Mouse (Mus musculus) neural tube, embryonic 13.5 days (tissue): ENCODE data around the gene Dab1. TPM values are rescaled to one million over a fixed set of nuclear protein-coding genes. Genes with fewer than 3 reads are reported as not detected.

Experiments
- ATAC-seq: fragments of 200-750 bp; cut with Nextera tagmentation; 2 replicates; pipeline ENCODE4 v1.8.0; 2017; ENCODE audit warnings: low read depth, mild to moderate bottlenecking, moderate TSS enrichment, moderate library complexity
- H3K27ac ChIP-seq: fragments of 300-500 bp; sonication (generic); replicated peaks from 2 replicates; pipeline ENCODE4 v1.5.1; 2015; ENCODE audit warnings: moderate library complexity, mild to moderate bottlenecking, inconsistent platforms
- H3K27me3 ChIP-seq: fragments of 300-500 bp; sonication (generic); 2 replicates; pipeline ENCODE4 v1.6.1; 2015; ENCODE audit warnings: mild to moderate bottlenecking, inconsistent platforms
- H3K36me3 ChIP-seq: fragments of 300-500 bp; sonication (generic); 2 replicates; pipeline ENCODE4 v1.6.1; 2015; ENCODE audit warnings: mild to moderate bottlenecking, inconsistent platforms
- H3K4me1 ChIP-seq: fragments of 300-500 bp; sonication (generic); replicated peaks from 2 replicates; pipeline ENCODE4 v1.6.1; 2015; ENCODE audit warnings: inconsistent platforms
- H3K4me2 ChIP-seq: fragments of 300-500 bp; sonication (generic); 2 replicates; pipeline ENCODE4 v1.6.1; 2015; ENCODE audit warnings: inconsistent platforms, mild to moderate bottlenecking, moderate library complexity
- H3K4me3 ChIP-seq: fragments of 300-500 bp; sonication (generic); 2 replicates; pipeline ENCODE4 v1.5.1; 2015; ENCODE audit warnings: mild to moderate bottlenecking, inconsistent platforms
- H3K9ac ChIP-seq: fragments of 300-500 bp; sonication (generic); 2 replicates; pipeline ENCODE4 v1.6.1; 2015; ENCODE audit warnings: moderate library complexity, mild to moderate bottlenecking, inconsistent platforms
- H3K9me3 ChIP-seq: fragments of 300-500 bp; sonication (generic); 2 replicates; pipeline ENCODE4 v1.6.1; 2016; ENCODE audit warnings: inconsistent platforms
- WGBS: fragments of 180-500 bp; shearing (Covaris S2); methylation state at CpG from one replicate; pipeline ENCODE4 v1.1.7; 2015; 5-methylcytosine and 5-hydroxymethylcytosine counted together
- polyA plus RNA-seq: library from polyadenylated mRNA; unstranded; fragments of >200 nt; fragmentation: Nextera tagmentation; extraction: Ambion mirVana; gene quantifications from 2 replicates; pipeline ENCODE4 v1.2.1, GENCODE M21; 2015

Dab1 gene
- polyA plus RNA-seq, 1 experiment from 2014 or later = 46.6 TPM

- no peak for ATAC-seq
- no peak overlapping the region for H3K27ac ChIP-seq
- H3K4me3 ChIP-seq = no peak overlapping the region
- H3K27me3 ChIP-seq = peaks cover 2% of the 10 kb centered on the region; the same call in 1 of the 2 replicates
- H3K9ac ChIP-seq = no peak overlapping the region
- 80% methylated on average over 3 of the region's 3 CpGs for WGBS
- no peaks in the 10 kb centered on the region for H3K9me3 ChIP-seq
- H3K36me3 ChIP-seq = no peaks in the 10 kb centered on the region
- no peak overlapping the region for H3K4me2 ChIP-seq
- H3K4me1 ChIP-seq = no peaks in the 10 kb centered on the region
Observed at GRCm38 (mm10) chr4:104229296-104229695, 610.1 kb downstream of the Dab1 start.

GRCm38 (mm10) chr4:104246506-104246905 lies 627.3 kb downstream of the Dab1 start:
- H3K36me3 ChIP-seq = no peaks in the 10 kb centered on the region
- no peak for ATAC-seq
- no peaks in the 10 kb centered on the region for H3K4me1 ChIP-seq
- H3K4me2 ChIP-seq = no peak overlapping the region
- no peaks in the 10 kb centered on the region for H3K27me3 ChIP-seq
- no peak overlapping the region for H3K27ac ChIP-seq
- H3K4me3 ChIP-seq = no peak overlapping the region
- H3K9ac ChIP-seq = no peak overlapping the region
- no peaks in the 10 kb centered on the region for H3K9me3 ChIP-seq
- 50% methylated on average over 1 of the region's 1 CpGs for WGBS

DNA sequence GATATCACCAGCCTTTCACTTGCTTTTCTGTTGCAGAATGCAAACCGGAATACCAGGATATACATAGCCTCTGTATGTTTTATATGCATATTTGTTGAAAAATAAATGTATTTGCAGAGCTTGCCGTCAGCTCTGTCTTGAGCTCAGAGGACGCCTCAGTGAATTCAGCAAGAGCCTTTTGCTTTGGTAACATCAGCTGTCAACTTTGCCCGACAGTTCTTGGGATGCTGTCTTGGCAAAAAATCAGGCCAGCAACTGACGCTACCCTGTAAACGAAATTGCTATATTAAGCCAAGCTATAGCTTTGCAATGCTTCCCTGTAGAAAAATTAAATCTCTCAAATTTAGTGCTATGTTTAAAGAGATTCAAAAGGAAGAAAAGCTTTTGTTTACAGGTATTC lies 630.3 kb downstream of the Dab1 start:
- no peaks in the 10 kb centered on the region for H3K27me3 ChIP-seq
- H3K4me3 ChIP-seq = no peak overlapping the region
- no peaks in the 10 kb centered on the region for H3K36me3 ChIP-seq
- H3K9ac ChIP-seq = no peak overlapping the region
- no peaks in the 10 kb centered on the region for H3K9me3 ChIP-seq
- WGBS = 81% methylated on average over 6 of the region's 6 CpGs
- no peaks in the 10 kb centered on the region for H3K4me1 ChIP-seq
- ATAC-seq = no peak
- no peak overlapping the region for H3K4me2 ChIP-seq
- H3K27ac ChIP-seq = no peak overlapping the region

DNA sequence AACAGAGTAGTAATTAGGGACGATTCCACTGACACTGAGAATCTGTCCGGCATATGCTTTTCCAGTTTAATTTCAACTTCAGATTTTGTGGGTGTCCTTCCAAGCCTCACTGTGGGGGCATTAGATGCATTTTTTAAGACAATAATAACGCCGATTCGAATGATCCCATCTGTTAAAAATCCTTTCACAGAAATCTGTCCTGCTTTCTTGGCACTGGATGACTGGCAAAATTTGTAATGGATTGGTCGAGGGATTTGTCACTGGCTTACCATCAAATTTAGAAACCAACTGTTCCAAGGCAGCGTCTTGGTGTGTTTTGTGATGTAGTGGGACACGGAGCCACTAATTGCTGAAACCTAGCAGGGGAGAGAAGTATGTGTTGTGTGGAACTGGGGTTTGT lies 638.6 kb downstream of the Dab1 start:
- WGBS = 84% methylated on average over 8 of the region's 8 CpGs
- Histone ChIP-seq H3K4me1 (no peaks in the 10 kb centered on the region), H3K4me3 (no peak overlapping the region)

GRCm38 (mm10) chr4:104269422-104270172 lies 650.4 kb downstream of the Dab1 start:
- no peak overlapping the region for H3K9ac ChIP-seq
- H3K27ac ChIP-seq = no peak overlapping the region; the same call in 1 of the 2 replicates
- 69% methylated on average over 6 of the region's 6 CpGs for WGBS
- no peaks in the 10 kb centered on the region for H3K36me3 ChIP-seq
- H3K4me2 ChIP-seq = no peak overlapping the region
- H3K4me3 ChIP-seq = no peak overlapping the region
- no peaks in the 10 kb centered on the region for H3K9me3 ChIP-seq
- no peaks in the 10 kb centered on the region for H3K27me3 ChIP-seq
- no peaks in the 10 kb centered on the region for H3K4me1 ChIP-seq
- no peak for ATAC-seq

More for the DNA sequence above, 638.6 kb downstream of the Dab1 start:
- H3K4me2 ChIP-seq = no peak overlapping the region
- H3K9ac ChIP-seq = no peak overlapping the region
- H3K27ac ChIP-seq = no peak overlapping the region
- H3K27me3 ChIP-seq = no peaks in the 10 kb centered on the region
- H3K9me3 ChIP-seq = no peaks in the 10 kb centered on the region
- ATAC-seq = no peak
- H3K36me3 ChIP-seq = no peaks in the 10 kb centered on the region

DNA sequence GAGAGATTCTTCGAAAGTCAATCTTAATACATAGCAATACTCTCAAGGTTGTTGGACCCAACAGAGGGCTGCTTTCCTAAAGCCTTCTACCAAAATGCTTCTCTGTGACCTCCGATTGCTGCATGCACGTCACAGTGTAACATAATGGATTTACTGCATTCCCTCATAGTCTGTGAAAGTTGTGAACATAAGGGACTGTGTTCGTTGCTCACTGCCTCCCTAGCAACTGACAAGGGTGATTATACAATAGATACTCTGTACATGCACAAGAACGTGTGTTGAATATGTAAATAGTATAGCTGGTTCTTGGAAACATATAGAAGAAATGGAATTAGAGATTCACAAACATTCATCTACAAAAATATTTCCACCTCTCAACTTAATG lies 651.0 kb downstream of the Dab1 start:
- Histone ChIP-seq H3K9me3 (no peaks in the 10 kb centered on the region), H3K4me1 (no peaks in the 10 kb centered on the region), H3K27ac (no peak overlapping the region; the same call in 1 of the 2 replicates), H3K9ac (no peak overlapping the region), H3K4me3 (no peak overlapping the region), H3K4me2 (no peak overlapping the region), H3K36me3 (no peaks in the 10 kb centered on the region), H3K27me3 (no peaks in the 10 kb centered on the region)
- WGBS = 61% methylated on average over 5 of the region's 5 CpGs
- no peak for ATAC-seq

DNA sequence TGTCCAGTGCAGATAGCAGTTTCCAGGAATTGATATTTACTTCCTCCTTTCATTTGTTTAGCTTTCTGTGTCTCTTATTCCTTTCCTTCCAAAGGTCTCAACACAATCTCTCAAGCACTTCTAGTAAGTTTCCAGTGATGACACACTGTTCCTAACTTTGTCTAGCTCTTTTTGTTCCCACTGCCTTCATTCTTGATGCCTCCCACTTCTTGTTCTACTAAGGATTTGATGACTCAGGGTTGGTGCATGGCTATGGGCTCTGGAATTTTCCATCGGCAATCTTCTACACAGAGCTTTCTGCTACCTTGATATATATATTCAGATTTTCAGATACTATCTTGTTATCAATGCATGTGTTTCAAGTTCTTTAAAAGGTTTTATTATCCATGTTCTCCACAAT lies 656.1 kb downstream of the Dab1 start:
- Histone ChIP-seq H3K4me1 (no peaks in the 10 kb centered on the region), H3K4me2 (no peak overlapping the region), H3K9me3 (no peaks in the 10 kb centered on the region), H3K9ac (no peak overlapping the region), H3K4me3 (no peak overlapping the region), H3K27me3 (no peaks in the 10 kb centered on the region), H3K36me3 (no peaks in the 10 kb centered on the region), H3K27ac (no peak overlapping the region)
- no peak for ATAC-seq
- WGBS = 97% methylated on average over 1 of the region's 1 CpGs

DNA sequence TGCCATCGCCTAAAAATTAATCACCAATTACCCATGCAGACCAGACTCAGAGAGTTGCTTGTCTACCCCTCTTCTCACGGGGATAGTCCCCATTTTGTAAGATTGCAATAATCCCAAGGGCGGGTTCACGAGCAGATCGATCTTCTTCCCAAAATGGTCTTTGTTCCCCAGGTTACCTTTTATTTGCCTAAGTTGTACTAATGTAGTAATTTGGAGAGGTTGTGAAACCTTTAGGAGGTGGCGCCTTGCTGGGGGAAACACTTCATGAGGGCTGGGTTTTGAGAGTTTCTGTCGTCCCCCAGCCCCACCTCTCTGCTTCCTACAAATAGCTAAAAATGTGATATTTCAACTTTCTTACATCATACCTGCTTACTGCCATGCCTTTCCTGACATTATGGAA lies 657.8 kb downstream of the Dab1 start:
- H3K27me3 ChIP-seq = no peaks in the 10 kb centered on the region
- ATAC-seq = no peak
- no peak overlapping the region for H3K27ac ChIP-seq
- no peaks in the 10 kb centered on the region for H3K4me1 ChIP-seq
- no peaks in the 10 kb centered on the region for H3K9me3 ChIP-seq
- no peaks in the 10 kb centered on the region for H3K36me3 ChIP-seq
- no peak overlapping the region for H3K9ac ChIP-seq
- 93% methylated on average over 7 of the region's 7 CpGs for WGBS
- no peak overlapping the region for H3K4me2 ChIP-seq
- no peak overlapping the region for H3K4me3 ChIP-seq

DNA sequence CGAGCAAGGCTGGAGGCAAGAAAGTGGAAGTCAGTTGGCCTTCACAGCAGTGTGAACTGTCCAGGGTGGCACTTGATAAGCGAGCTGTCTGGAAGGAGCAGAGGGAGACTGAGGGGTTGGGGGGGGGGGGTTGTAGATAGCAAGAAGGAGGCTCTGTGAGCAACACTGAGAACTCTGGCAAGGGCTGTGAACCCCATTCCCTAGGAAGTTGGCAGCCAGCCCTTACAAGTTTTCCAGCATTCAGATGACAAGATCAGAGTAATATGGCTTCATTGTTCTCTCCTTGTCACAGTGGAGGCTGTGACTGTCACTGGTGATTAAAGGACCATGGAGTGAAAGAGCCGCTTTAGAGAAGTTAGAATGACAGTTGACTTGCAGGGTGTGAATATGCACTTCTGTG lies 662.4 kb downstream of the Dab1 start:
- Histone ChIP-seq H3K9ac (no peak overlapping the region), H3K9me3 (no peaks in the 10 kb centered on the region), H3K4me2 (no peak overlapping the region), H3K27ac (no peak overlapping the region), H3K4me1 (no peaks in the 10 kb centered on the region), H3K4me3 (no peak overlapping the region), H3K36me3 (no peaks in the 10 kb centered on the region), H3K27me3 (no peaks in the 10 kb centered on the region)
- 61% methylated on average over 3 of the region's 3 CpGs for WGBS
- ATAC-seq = no peak

- 75% methylated on average over 6 of the region's 6 CpGs for WGBS
- no peaks in the 10 kb centered on the region for H3K36me3 ChIP-seq
- H3K9ac ChIP-seq = no peak overlapping the region
- no peak overlapping the region for H3K4me2 ChIP-seq
- no peaks in the 10 kb centered on the region for H3K9me3 ChIP-seq
- no peak for ATAC-seq
- no peaks in the 10 kb centered on the region for H3K27me3 ChIP-seq
- no peak overlapping the region for H3K27ac ChIP-seq
- no peak overlapping the region for H3K4me3 ChIP-seq
- no peaks in the 10 kb centered on the region for H3K4me1 ChIP-seq
Observed at GRCm38 (mm10) chr4:104283906-104284305, 664.7 kb downstream of the Dab1 start.

DNA sequence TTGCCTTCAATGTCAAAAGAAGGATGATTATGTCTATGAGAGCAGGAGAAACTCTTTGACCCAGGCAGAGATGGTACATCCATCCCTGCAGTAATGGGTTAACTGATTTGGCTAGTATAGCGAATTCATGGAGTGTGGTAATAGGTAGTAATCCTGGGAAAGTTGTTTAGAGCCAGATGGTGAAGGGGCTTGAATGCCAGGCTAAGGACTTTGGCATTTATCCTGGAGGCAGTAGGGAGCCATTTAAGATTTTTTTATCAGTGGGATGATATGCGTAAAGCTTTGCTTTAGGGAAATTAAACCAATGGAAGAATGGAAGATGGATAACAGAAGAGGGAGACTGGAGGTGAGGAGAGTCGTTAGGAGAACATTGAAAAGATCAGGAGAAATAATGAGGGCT lies 669.2 kb downstream of the Dab1 start:
- H3K4me2 ChIP-seq = no peak overlapping the region
- WGBS = 64% methylated on average over 3 of the region's 3 CpGs

GRCm38 (mm10) chr4:104301764-104302163 lies 682.6 kb downstream of the Dab1 start:
- Histone ChIP-seq H3K27ac (no peak overlapping the region), H3K27me3 (no peaks in the 10 kb centered on the region), H3K9ac (no peak overlapping the region), H3K4me2 (no peak overlapping the region), H3K4me3 (no peak overlapping the region), H3K9me3 (no peaks in the 10 kb centered on the region), H3K4me1 (peaks cover 6% of the 10 kb centered on the region; the same call in 1 of the 2 replicates), H3K36me3 (no peaks in the 10 kb centered on the region)
- WGBS = 63% methylated on average over 3 of the region's 3 CpGs
- ATAC-seq = no peak

More for the DNA sequence above, 669.2 kb downstream of the Dab1 start:
- Histone ChIP-seq H3K9me3 (no peaks in the 10 kb centered on the region), H3K9ac (no peak overlapping the region), H3K27ac (no peak overlapping the region), H3K4me3 (no peak overlapping the region), H3K27me3 (no peaks in the 10 kb centered on the region), H3K36me3 (no peaks in the 10 kb centered on the region), H3K4me1 (no peaks in the 10 kb centered on the region)
- no peak for ATAC-seq
